In genomic region chr2:158863341-158864125, GRCm38 (mm10) we compare ENCODE assay signal across 8 mouse cellular contexts.
DNase-seq lines count a peak whose midpoint lies in the region; ATAC-seq and TF ChIP-seq lines count a peak whose summit lies in the region.

No protein-coding gene starts in this region.

- H3K9me3 ChIP-seq in intestine, postnatal 0 days (ENCODE audit: control insufficient read depth), result no peaks in the 10 kb centered on the region
- H3K9me3 ChIP-seq in limb, embryonic 10.5 days (replicated peaks), result no peaks in the 10 kb centered on the region
- no peaks in the 10 kb centered on the region for H3K9me3 ChIP-seq in midbrain, embryonic 16.5 days (replicated peaks; ENCODE audit: control insufficient read depth, low read length, poor library complexity, severe bottlenecking)

- intact Hi-C loops in gastrocnemius, adult 2 months (cut with DNase I), result loop anchor here (2.0 kb wide), 1 partner anchor 97 kb away; no protein-coding TSS in a partner anchor

- H3K9ac ChIP-seq in intestine, postnatal 0 days (ENCODE audit: low read depth, low read length), result no peak overlapping the region
- H3K9ac ChIP-seq in midbrain, embryonic 16.5 days (ENCODE audit: low read depth, low read length), result no peak overlapping the region

- no peak overlapping the region for H3K27ac ChIP-seq in testis, adult 2 months (ENCODE audit: control insufficient read depth, insufficient read depth, low read depth, low read length)
- no peak overlapping the region for H3K27ac ChIP-seq in gastrocnemius, adult 2 months
- H3K27ac ChIP-seq in intestine, postnatal 0 days (ENCODE audit: low read depth, low read length), result no peak overlapping the region
- H3K27ac ChIP-seq in limb, embryonic 10.5 days, result no peak overlapping the region
- H3K27ac ChIP-seq in midbrain, embryonic 16.5 days (ENCODE audit: low read length), result no peak overlapping the region
- H3K27ac ChIP-seq in spleen, adult 2 months (ENCODE audit: insufficient read depth, low read length), result no peak overlapping the region

- no peaks in the 10 kb centered on the region for H3K4me1 ChIP-seq in testis, adult 2 months (ENCODE audit: control insufficient read depth, insufficient read depth, low read length)
- H3K4me1 ChIP-seq in intestine, postnatal 0 days (replicated peaks; ENCODE audit: control insufficient read depth, insufficient read depth, low read length), result peaks cover 2% of the 10 kb centered on the region; the same call in 1 of the 2 replicates
- peaks cover 4% of the 10 kb centered on the region; the same call in 1 of the 2 replicates for H3K4me1 ChIP-seq in limb, embryonic 10.5 days
- H3K4me1 ChIP-seq in midbrain, embryonic 16.5 days (ENCODE audit: control insufficient read depth, insufficient read depth, low read length), result no peaks in the 10 kb centered on the region
- no peaks in the 10 kb centered on the region for H3K4me1 ChIP-seq in spleen, adult 2 months (ENCODE audit: control insufficient read depth, insufficient read depth, insufficient read length)

- TF ChIP-seq CTCF in testis, adult 2 months (IDR thresholded peaks at IDR 0.05; ENCODE audit: control insufficient read depth, insufficient read depth, insufficient replicate concordance, low read depth, low read length), result peak; percentile 94; the same call in 1 of the 2 replicates
- peak; percentile 92 for TF ChIP-seq CTCF in gastrocnemius, adult 2 months (IDR thresholded peaks at IDR 0.05)
- TF ChIP-seq CTCF in intestine, postnatal 0 days (IDR thresholded peaks at IDR 0.05; ENCODE audit: low read depth), result peak; percentile 100
- TF ChIP-seq CTCF in spleen, adult 2 months (IDR thresholded peaks at IDR 0.05; ENCODE audit: extremely low read depth, insufficient read depth, insufficient read length, insufficient replicate concordance), result peak; percentile 93; the same call in 1 of the 2 replicates

- 26% methylated on average over 11 of the region's 11 CpGs for WGBS in intestine, postnatal 0 days
- whole genome bisulfite sequencing in limb, embryonic 10.5 days, result 56% methylated on average over 11 of the region's 11 CpGs
- WGBS in midbrain, embryonic 16.5 days, result 59% methylated on average over 11 of the region's 11 CpGs
- 56% methylated on average over 11 of the region's 11 CpGs for WGBS in spleen, adult 2 months

- TF ChIP-seq POLR2A in testis, adult 2 months (IDR thresholded peaks at IDR 0.05; ENCODE audit: control insufficient read depth, low read depth, low read length), result no peak
- TF ChIP-seq POLR2A in spleen, adult 2 months (IDR thresholded peaks at IDR 0.05; ENCODE audit: low read depth, low read length), result no peak

- H3K36me3 ChIP-seq in testis, adult 2 months (ENCODE audit: control insufficient read depth, insufficient read depth, low read length), result no peaks in the 10 kb centered on the region
- no peaks in the 10 kb centered on the region for H3K36me3 ChIP-seq in intestine, postnatal 0 days (ENCODE audit: control insufficient read depth, insufficient read depth)
- peaks cover 5% of the 10 kb centered on the region for H3K36me3 ChIP-seq in limb, embryonic 10.5 days
- H3K36me3 ChIP-seq in midbrain, embryonic 16.5 days (ENCODE audit: control insufficient read depth, insufficient read depth, low read length), result no peaks in the 10 kb centered on the region
- no peaks in the 10 kb centered on the region for H3K36me3 ChIP-seq in spleen, adult 2 months (ENCODE audit: control insufficient read depth, insufficient read depth, low read length)

- no peaks in the 10 kb centered on the region for H3K27me3 ChIP-seq in testis, adult 2 months (ENCODE audit: control insufficient read depth, insufficient read depth, low read length)
- H3K27me3 ChIP-seq in intestine, postnatal 0 days (replicated peaks; ENCODE audit: control insufficient read depth, insufficient read depth, low read length), result no peaks in the 10 kb centered on the region
- no peaks in the 10 kb centered on the region for H3K27me3 ChIP-seq in limb, embryonic 10.5 days (ENCODE audit: low read depth, poor library complexity, severe bottlenecking)
- no peaks in the 10 kb centered on the region for H3K27me3 ChIP-seq in midbrain, embryonic 16.5 days (ENCODE audit: control insufficient read depth, insufficient read depth, low read depth, low read length)
- no peaks in the 10 kb centered on the region for H3K27me3 ChIP-seq in spleen, adult 2 months (ENCODE audit: control insufficient read depth, insufficient read depth, low read length)

- peak; percentile 48 for ATAC-seq in intestine, postnatal 0 days
- peak; percentile 63 for ATAC-seq in midbrain, embryonic 16.5 days

- no peak overlapping the region for H3K4me3 ChIP-seq in testis, adult 2 months (ENCODE audit: control insufficient read depth, low read depth, low read length)
- no peak overlapping the region for H3K4me3 ChIP-seq in gastrocnemius, adult 2 months
- H3K4me3 ChIP-seq in intestine, postnatal 0 days (ENCODE audit: low read depth, low read length), result no peak overlapping the region
- no peak overlapping the region for H3K4me3 ChIP-seq in limb, embryonic 10.5 days
- H3K4me3 ChIP-seq in midbrain, embryonic 16.5 days (ENCODE audit: low read depth, low read length), result no peak overlapping the region
- no peak overlapping the region for H3K4me3 ChIP-seq in spleen, adult 2 months (ENCODE audit: extremely low read depth, insufficient read depth, insufficient read length)

- DNase-seq in testis, postnatal 14 days (ENCODE audit: low spot score), result no peak
- DNase-seq in cerebellum, postnatal 36 days, result peak; percentile 23 to 35
- DNase-seq in gastrocnemius, adult 2 months, result peak; percentile 67
- DNase-seq in limb, embryonic 10.5 days (ENCODE audit: low spot score), result peak; percentile 74
- DNase-seq in spleen, adult 2 months (ENCODE audit: low read depth in 1 of 2, low spot score in 2 of 2), result peak; percentile 30 to 32

- H3K4me2 ChIP-seq in intestine, postnatal 0 days (replicated peaks; ENCODE audit: low read depth), result no peak overlapping the region; the same call in 1 of the 2 replicates
- H3K4me2 ChIP-seq in midbrain, embryonic 16.5 days (ENCODE audit: low read length), result no peak overlapping the region
